Mouse (Mus musculus) spleen, postnatal 10 days (tissue): Measurements from ENCODE around the gene Clk3.
"Not testable (repeated sequence)": the region's sequence is repeated elsewhere in the genome, so short reads cannot be mapped to it uniquely, and the experiment has no call there.

Experiments used
- DNase-seq, 2 experiments: peaks; one replicate each; pipeline ENCODE4 v3.0.0; 2021 to 2022; ENCODE audit warnings: low spot score in 2 of 2

Gene Clk3

GRCm38 (mm10) chr9:57723796-57724195 is 41.9 kb downstream of the Clk3 start:
- DNase-seq, result no peak

DNA sequence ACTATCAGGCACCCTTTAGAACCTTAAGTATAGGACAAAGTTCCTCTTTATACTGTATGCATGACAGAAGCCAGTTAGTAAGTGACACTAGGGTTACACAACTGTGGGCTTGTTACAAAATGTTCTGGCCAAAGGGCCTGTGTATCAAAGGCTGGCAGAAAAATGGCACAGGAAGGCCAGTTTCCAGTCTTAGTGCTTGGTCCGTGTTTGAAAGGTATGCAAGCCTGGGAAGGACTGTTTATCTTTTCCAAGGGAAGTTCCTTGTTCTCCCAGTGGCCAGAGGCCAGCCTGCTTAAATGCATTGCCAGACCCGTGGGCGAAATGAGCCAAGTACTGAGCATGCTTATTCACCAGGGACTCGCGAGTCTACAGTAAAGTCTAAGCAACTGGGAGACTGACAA is 42.3 kb downstream of the Clk3 start:
- no peak for DNase-seq

DNA sequence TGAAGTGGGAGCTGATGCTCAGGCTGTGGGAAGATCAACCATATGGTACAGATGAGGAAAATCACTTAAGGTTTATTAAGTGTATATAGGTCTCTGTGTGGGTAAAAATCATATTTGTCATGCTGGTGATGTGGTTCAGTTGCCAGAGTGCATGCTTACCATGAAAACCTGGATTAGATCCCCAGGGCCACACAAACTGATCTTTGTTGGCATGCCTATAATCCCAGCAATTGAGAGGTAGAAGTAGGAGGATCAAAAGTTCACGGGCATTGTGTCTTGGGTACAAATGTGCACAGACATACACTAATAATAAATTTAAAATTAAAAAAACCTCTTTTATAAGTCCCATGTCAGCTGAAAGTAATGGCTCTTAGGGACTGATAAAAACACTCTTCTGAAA is 43.3 kb downstream of the Clk3 start:
- DNase-seq, result no peak

- no peak for DNase-seq
These were observed 44.9 kb downstream of the Clk3 start for GRCm38 (mm10) chr9:57720736-57721135.

DNA sequence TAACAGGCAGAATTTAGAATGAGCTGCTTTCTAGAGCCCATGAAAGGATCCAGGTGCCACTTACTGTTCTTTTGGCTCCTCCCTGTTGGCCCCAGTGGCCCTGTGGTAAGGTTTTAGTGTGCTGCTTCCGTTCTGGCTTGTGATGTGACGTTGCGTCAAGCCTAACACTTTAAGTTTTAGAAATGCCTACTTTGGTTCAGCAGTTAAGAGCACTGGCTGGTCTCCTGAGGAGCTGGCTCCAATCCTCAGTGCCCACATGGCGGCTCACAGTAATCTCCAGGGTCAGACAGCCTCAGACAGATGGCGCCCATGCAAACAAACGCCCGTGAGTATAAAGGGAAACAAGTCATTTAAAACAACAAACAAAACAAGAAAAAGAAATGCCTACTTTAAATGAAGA is 47.3 kb downstream of the Clk3 start:
- no peak for DNase-seq

GRCm38 (mm10) chr9:57712194-57712593 is 53.5 kb downstream of the Clk3 start:
- peak in 1 of 2 experiments; percentile 28 for DNase-seq

GRCm38 (mm10) chr9:57710214-57710613 is 55.4 kb downstream of the Clk3 start:
- DNase-seq, result not testable (repeated sequence)

- DNase-seq, result peak; percentile 44 to 65
These were observed 56.9 kb downstream of the Clk3 start for GRCm38 (mm10) chr9:57708720-57709274.

- peak; percentile 87 to 94 for DNase-seq
These were observed 57.5 kb downstream of the Clk3 start, which contains the start of gene Edc3 for GRCm38 (mm10) chr9:57708068-57708719. Gene Edc3 (plus strand): TSS chr9:57708540.

- DNase-seq, result no peak
These were observed 59.2 kb downstream of the Clk3 start for GRCm38 (mm10) chr9:57706496-57706895.
